Mouse (Mus musculus): ENCODE data around the gene Nit2. TPM values are rescaled to one million over a fixed set of nuclear protein-coding genes. Genes with fewer than 3 reads are reported as not detected.

Nit2 gene
- total RNA-seq, 2 experiments from 2014 or later: 10.7 to 14.0 TPM

DNA sequence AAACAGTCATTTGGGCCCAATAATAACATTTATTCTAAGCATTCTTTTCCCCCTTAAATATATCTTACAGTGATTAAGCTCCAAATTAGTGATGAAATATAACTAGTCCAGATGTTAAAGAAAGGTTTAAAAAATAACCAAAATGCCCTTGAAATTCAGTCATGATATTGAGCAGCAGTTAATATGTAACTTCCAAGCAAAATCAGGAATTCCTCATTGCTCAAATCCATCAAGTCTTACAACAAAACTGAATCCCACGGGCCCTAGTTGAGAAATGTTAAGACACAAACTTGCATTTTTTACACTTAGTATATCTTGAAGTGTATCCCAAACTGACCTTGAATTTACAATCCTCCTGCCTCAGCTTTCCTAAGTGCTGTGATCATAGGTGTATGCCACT, 3.4 kb downstream of the Nit2 start:
- no peak for DNase-seq (ENCODE audit: low spot score in 2 of 2)

DNA sequence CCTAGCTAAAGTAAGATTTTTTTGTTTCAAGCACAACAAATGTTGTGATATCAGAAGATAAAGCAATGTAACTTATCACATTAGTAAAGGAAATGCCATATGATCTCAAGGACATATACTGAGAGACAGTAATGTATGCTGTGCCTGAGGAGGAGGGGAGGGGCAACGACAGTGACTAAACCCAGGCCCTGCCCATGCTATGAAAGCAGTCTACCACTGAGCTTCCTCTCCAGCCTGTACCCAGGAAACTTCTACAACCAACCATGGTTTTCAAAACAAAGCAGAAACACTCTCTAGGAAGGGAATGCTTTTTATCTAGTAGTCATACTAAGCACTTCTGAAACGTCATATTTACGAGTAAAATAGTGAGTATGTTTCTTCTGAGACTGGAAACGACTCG, 4.3 kb downstream of the Nit2 start:
- DNase-seq (ENCODE audit: low spot score in 2 of 2): no peak

GRCm38 (mm10) chr16:57159835-57160234, 7.3 kb downstream of the Nit2 start:
- no peak for DNase-seq (ENCODE audit: low spot score in 2 of 2)

DNA sequence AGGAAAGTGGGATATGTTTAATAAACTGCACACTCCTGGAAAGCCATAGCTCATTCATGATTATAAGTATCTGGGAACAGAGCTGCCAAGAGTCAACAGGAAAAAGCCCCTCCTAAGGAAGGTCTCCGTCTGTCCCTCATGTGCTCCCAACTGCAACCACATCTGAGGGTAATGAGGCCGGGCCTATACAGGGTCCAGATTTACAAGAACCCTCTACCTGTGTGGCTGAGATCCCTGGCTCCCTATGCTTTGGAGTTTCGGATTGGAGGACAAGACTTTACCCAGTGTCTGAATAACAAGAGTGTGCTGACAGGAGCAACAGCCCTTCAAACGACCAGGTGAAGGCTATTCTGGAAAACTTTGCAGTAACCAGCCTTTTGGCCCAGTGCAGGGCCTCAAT, 9.4 kb downstream of the Nit2 start:
- DNase-seq (ENCODE audit: low spot score in 2 of 2): no peak

DNA sequence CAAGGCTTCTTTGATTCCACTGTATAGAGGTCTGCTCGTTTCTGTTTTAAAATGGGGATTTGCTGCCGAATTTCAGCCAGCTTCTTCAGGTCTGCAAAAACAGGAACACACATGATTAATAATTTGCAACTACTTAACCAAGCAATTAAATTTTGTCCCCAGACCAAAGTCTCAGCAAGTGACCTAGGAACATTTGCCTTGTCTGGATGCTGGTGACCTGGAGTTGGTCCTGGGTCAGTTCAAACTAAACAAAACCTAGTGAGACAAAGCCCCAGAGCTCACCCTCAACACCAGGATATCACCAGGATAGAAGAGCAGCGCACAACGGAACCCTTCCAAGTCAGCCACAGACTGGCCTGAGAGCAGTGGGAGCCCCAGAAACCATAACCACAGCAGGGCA, 10.1 kb downstream of the Nit2 start:
- DNase-seq (ENCODE audit: low spot score in 2 of 2): no peak

DNA sequence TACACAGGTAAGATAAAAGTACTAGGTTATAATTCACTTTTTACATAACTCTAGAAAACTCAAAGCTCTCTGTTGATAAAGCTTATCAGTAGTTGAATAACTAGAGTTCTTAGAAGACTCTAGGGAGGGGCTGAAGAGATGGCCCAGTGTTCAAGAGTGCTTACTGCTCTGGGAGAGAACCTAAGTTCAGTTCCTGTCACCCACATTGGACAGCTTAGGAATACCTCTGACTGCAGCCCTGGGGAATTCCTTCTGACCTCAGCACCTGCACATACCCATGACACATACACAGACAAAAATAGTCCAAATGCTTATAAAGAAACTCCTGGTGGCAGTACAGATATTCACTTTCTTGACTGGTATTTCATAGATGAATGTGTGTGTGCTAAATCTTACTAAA, 11.2 kb downstream of the Nit2 start:
- no peak for DNase-seq (ENCODE audit: low spot score in 2 of 2)

GRCm38 (mm10) chr16:57151437-57151836, 15.7 kb downstream of the Nit2 start:
- DNase-seq (ENCODE audit: low spot score in 2 of 2): no peak

DNA sequence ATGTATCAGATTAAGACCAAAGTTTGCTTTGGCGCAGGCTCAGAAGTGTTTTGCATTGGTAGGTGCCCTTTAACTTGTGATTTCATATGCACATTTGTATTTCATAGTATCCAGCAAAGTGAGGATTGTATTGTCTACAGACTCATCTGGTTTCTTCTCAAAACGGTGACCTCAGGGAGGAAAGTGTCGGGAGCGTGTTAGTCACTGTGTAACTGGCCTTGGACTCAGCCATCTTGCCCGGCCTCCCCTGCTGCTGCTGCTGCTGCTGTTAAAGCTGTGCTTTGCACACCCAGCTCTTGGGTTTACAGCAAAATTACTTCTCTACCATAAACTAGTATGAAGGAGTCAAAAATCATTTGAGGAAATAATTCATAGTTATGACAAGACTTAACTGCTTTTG, 22.4 kb downstream of the Nit2 start:
- DNase-seq (ENCODE audit: low spot score in 2 of 2): no peak

GRCm38 (mm10) chr16:57133611-57134010, 33.5 kb downstream of the Nit2 start:
- no peak for DNase-seq (ENCODE audit: low spot score in 2 of 2)

GRCm38 (mm10) chr16:57132326-57132725, 34.8 kb downstream of the Nit2 start:
- no peak for DNase-seq (ENCODE audit: low spot score in 2 of 2)

- DNase-seq (ENCODE audit: low spot score in 2 of 2): no peak
Measured at GRCm38 (mm10) chr16:57131544-57131943, 35.6 kb downstream of the Nit2 start.

DNA sequence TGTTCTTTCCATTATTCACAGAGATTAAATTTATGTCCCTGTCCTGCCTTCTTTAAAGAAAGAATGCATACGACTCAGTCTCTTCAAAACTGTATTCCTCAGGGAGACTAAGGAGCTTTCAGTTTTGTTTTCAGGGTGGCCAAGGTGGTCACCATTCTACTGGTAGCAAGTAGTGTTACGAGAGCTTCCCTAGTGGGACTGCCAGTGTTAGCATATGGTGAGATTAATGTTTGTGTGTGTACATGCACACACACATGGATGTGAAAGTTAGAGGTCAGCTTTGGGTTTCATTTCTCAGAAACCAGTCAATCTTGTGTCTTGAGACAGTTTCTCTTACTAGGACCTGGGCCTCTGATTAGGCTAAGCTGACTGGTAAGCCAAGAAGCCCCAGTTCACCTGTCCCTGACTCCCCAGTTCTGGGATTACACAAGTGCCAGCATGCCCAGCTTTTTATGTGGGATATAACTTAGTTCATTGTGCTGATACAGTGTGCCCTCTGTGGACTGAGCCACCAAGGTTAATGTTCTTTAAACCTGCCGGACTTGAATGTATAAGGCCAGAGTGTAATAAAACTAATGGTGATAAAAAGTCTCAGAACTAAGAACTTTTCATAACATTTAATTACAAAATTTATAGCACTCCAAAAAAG, 36.3 kb downstream of the Nit2 start:
- DNase-seq (ENCODE audit: low spot score in 2 of 2): no peak

GRCm38 (mm10) chr16:57127825-57128224, 39.3 kb downstream of the Nit2 start:
- no peak for DNase-seq (ENCODE audit: low spot score in 2 of 2)

GRCm38 (mm10) chr16:57126268-57126667, 40.9 kb downstream of the Nit2 start:
- DNase-seq (ENCODE audit: low spot score in 2 of 2): no peak

GRCm38 (mm10) chr16:57122682-57123445, 44.3 kb downstream of the Nit2 start:
- no peak for DNase-seq (ENCODE audit: low spot score in 2 of 2)

- no peak for DNase-seq (ENCODE audit: low spot score in 2 of 2)
Measured at GRCm38 (mm10) chr16:57121816-57122415, 45.2 kb downstream of the Nit2 start.

DNA sequence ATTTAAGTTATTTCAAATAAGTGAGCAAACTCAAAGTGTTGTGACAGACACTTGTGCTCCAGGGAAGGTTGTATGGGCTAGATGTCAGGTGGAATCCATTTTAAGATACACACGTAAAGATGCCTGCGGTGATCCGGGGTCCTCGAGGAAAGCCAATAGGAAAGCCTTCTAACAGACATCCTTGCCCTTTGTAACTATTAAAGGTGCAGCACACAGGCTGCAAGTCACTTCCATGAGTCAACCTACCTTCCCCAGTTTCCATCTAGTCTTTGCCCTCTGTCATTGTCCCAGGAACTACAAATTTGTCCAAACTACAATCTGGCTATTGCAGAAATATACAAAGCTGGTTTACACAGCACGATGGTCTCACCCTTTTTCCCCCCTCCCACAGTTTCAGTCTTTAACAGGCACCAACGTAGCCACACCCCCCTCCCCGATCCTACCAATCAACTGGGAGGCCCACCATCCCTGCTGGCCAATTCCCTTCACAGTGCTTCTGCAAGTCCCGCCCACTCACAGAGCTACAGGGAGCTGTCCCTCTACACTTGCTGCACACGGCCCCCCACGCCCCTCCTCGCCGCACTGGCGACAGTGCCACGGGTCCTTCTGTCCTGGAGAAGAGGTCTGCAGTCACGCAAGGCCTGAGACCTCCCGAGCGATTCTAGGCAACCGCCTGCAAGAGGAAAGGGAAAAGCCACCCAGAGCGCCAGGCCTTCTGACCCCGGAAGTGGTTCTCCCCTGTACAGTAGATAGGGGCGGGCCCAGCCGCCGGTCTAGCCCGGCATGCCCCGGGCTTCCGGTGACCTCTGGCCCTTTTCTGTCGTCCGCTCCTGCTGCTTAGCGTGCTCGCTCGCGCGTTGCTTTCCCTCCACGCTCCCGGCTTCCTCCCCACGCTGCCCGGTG, 46.0 kb downstream of the Nit2 start, which contains the start of gene Tomm70a:
Gene Tomm70a (plus strand): TSS at position 791 of the 903 bp plus-strand sequence.
- peak; percentile 94 to 97 for DNase-seq (ENCODE audit: low spot score in 2 of 2)

- no peak for DNase-seq (ENCODE audit: low spot score in 2 of 2)
Measured at GRCm38 (mm10) chr16:57117562-57117961, 49.6 kb downstream of the Nit2 start.

- DNase-seq (ENCODE audit: low spot score in 2 of 2): no peak
Measured at GRCm38 (mm10) chr16:57116066-57116465, 51.1 kb downstream of the Nit2 start.
